Comparison of ENCODE assay signal across 8 mouse cellular contexts in the genomic region with DNA sequence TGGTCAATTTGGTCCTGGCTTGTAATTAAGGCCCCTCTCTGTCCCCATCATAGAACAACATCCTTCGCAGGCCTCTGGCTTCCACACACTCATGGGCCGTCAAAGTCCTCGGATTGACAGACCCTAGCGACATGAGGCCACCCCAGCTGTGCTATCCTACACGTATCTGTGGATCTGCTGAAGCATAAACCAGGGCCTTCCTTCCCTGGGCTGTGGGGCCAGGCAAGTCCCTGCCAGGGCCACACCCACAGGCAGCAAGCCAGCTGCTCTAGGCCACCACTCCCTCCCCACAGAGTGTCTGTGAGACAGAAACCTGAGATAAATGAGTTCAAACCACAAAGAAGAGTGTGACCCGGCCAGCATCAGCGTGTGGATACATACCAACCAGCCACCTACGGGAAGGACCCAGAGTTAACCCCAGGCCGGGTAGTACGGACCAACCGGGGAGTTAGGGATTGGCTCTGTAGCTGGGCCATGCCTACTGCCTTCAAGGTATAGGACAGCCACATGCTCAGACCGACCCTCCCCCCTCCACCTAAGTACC. TPM values are rescaled to one million over a fixed set of nuclear protein-coding genes. Genes with fewer than 3 reads are reported as not detected.
DNase-seq lines count a peak whose midpoint lies in the region; ATAC-seq and TF ChIP-seq lines count a peak whose summit lies in the region.

No protein-coding gene starts in this region.

- H3K9me3 ChIP-seq in embryonic facial prominence, embryonic 15.5 days (replicated peaks) = no peaks in the 10 kb centered on the region
- H3K9me3 ChIP-seq in hindbrain, postnatal 0 days (ENCODE audit: low read length) = no peaks in the 10 kb centered on the region
- no peaks in the 10 kb centered on the region for H3K9me3 ChIP-seq in liver, embryonic 13.5 days (replicated peaks)

- no peaks in the 10 kb centered on the region for H3K36me3 ChIP-seq in embryonic facial prominence, embryonic 15.5 days
- no peaks in the 10 kb centered on the region for H3K36me3 ChIP-seq in hindbrain, postnatal 0 days (ENCODE audit: insufficient read depth, low read length)
- no peaks in the 10 kb centered on the region for H3K36me3 ChIP-seq in liver, embryonic 13.5 days

- H3K27me3 ChIP-seq in embryonic facial prominence, embryonic 15.5 days = no peaks in the 10 kb centered on the region
- no peaks in the 10 kb centered on the region for H3K27me3 ChIP-seq in hindbrain, postnatal 0 days (ENCODE audit: insufficient read depth, low read length)
- no peaks in the 10 kb centered on the region for H3K27me3 ChIP-seq in liver, embryonic 13.5 days

- peaks cover 60% of the 10 kb centered on the region for H3K4me1 ChIP-seq in embryonic facial prominence, embryonic 15.5 days
- peaks cover 7% of the 10 kb centered on the region; the same call in 1 of the 2 replicates for H3K4me1 ChIP-seq in hindbrain, postnatal 0 days (ENCODE audit: insufficient read depth, low read length)
- peaks cover 98% of the 10 kb centered on the region for H3K4me1 ChIP-seq in liver, embryonic 13.5 days (replicated peaks)

- peak overlapping the region; percentile 78 for H3K27ac ChIP-seq in embryonic facial prominence, embryonic 15.5 days (replicated peaks)
- H3K27ac ChIP-seq in hindbrain, postnatal 0 days = no peak overlapping the region
- H3K27ac ChIP-seq in liver, embryonic 13.5 days = peak overlapping the region; percentile 87

- no peak overlapping the region for H3K4me3 ChIP-seq in embryonic facial prominence, embryonic 15.5 days (replicated peaks)
- H3K4me3 ChIP-seq in hindbrain, postnatal 0 days (ENCODE audit: low read length) = no peak overlapping the region
- peak overlapping the region; percentile 21 for H3K4me3 ChIP-seq in liver, embryonic 13.5 days (replicated peaks)

- no peak for TF ChIP-seq CTCF in hindbrain, postnatal 0 days (IDR thresholded peaks at IDR 0.05; ENCODE audit: low read depth)

- H3K9ac ChIP-seq in embryonic facial prominence, embryonic 15.5 days = no peak overlapping the region
- no peak overlapping the region for H3K9ac ChIP-seq in hindbrain, postnatal 0 days (replicated peaks; ENCODE audit: low read length)
- H3K9ac ChIP-seq in liver, embryonic 13.5 days = peak overlapping the region; percentile 59

- H3K4me2 ChIP-seq in embryonic facial prominence, embryonic 15.5 days (replicated peaks) = peak overlapping the region; percentile 24
- no peak overlapping the region for H3K4me2 ChIP-seq in hindbrain, postnatal 0 days (ENCODE audit: low read depth, low read length)
- peak overlapping the region; percentile 65 for H3K4me2 ChIP-seq in liver, embryonic 13.5 days

- DNase-seq in 416B (ENCODE audit: low read depth) = peak; percentile 93
- DNase-seq in CD4-positive, CD25-positive, alpha-beta regulatory T cell, adult 2 months (ENCODE audit: low read depth, low spot score) = peak; percentile 77
- DNase-seq in hindbrain, postnatal 0 days (ENCODE audit: low spot score) = peak; percentile 14
- DNase-seq in liver, embryonic 13.5 days = peak; percentile 77
- peak; percentile 58 to 87 for DNase-seq in spleen, postnatal 10 days (ENCODE audit: low spot score in 2 of 2)
- no peak for DNase-seq in frontal cortex, postnatal 14 days (ENCODE audit: low spot score in 2 of 2)
- DNase-seq in layer of hippocampus, adult 9-11 months = no peak

- peak; percentile 58 for ATAC-seq in embryonic facial prominence, embryonic 15.5 days (ENCODE audit: insufficient number of reproducible peaks, low FRiP score, low TSS enrichment, low read depth)
- ATAC-seq in hindbrain, postnatal 0 days = no peak; the same call in 1 of the 2 replicates
- peak; percentile 95 for ATAC-seq in liver, embryonic 13.5 days (ENCODE audit: low read depth)

- WGBS in embryonic facial prominence, embryonic 15.5 days = 38% methylated on average over 12 of the region's 12 CpGs
- 65% methylated on average over 12 of the region's 12 CpGs for WGBS in hindbrain, postnatal 0 days
- 15% methylated on average over 12 of the region's 12 CpGs for WGBS in liver, embryonic 13.5 days (ENCODE audit: insufficient replicate concordance)

RNA-seq across cellular contexts. Expression of a gene that starts 45.5 kb away (rescaled TPM):
- polyA plus RNA-seq in embryonic facial prominence, embryonic 15.5 days (2015; fragmentation: Nextera tagmentation; extraction: Ambion mirVana) = 9.4 and 11.1 TPM in 2 replicates
- 19.7 and 33.1 TPM in 2 replicates for total RNA-seq in hindbrain, postnatal 0 days (2014; rRNA removed)
- 13.7 and 15.0 TPM in 2 replicates for polyA plus RNA-seq in hindbrain, postnatal 0 days (2015; fragmentation: Nextera tagmentation; extraction: Ambion mirVana)
- polyA plus RNA-seq in liver, embryonic 13.5 days (2015; fragmentation: Nextera tagmentation; extraction: Ambion mirVana) = 6.0 and 7.6 TPM in 2 replicates

Comparison
In these comparisons a context has a peak if more than half of its experiments do, and no peak if none do; other contexts are left out.
1. DNase-seq: peak in 416B (single experiment), CD4-positive, CD25-positive, alpha-beta regulatory T cell, adult 2 months (single experiment), hindbrain, postnatal 0 days (single experiment), liver, embryonic 13.5 days (single experiment) and spleen, postnatal 10 days (2 of 2); none in frontal cortex, postnatal 14 days (0 of 2) and layer of hippocampus, adult 9-11 months (single experiment).